Mouse (Mus musculus) limb, embryonic 14.5 days (tissue): Measurements from ENCODE around the gene Anxa6. TPM values are rescaled to one million over a fixed set of nuclear protein-coding genes. Genes with fewer than 3 reads are reported as not detected.

Experiments used
- ATAC-seq: fragments of 200-750 bp; cut with Nextera tagmentation; 2 replicates; pipeline ENCODE4 v1.8.0; 2017; ENCODE audit warnings: low read depth, moderate number of reproducible peaks, moderate TSS enrichment; ENCODE audit not compliant: low FRiP score
- DNase-seq: peaks from one replicate; pipeline ENCODE4 v3.0.0-alpha.2; 2015; ENCODE audit warnings: low spot score
- H3K27ac ChIP-seq: fragments of 300-500 bp; sonication (generic); replicated peaks from 2 replicates; pipeline ENCODE4 v1.5.1; 2014; ENCODE audit warnings: low read depth, mild to moderate bottlenecking, low read length, moderate library complexity, mixed read lengths
- H3K27me3 ChIP-seq: fragments of 300-500 bp; sonication (generic); 2 replicates; pipeline ENCODE4 v1.6.1; 2014; ENCODE audit warnings: low read length, mixed read lengths; ENCODE audit not compliant: control insufficient read depth, insufficient read depth
- H3K36me3 ChIP-seq: fragments of 300-500 bp; sonication (generic); 2 replicates; pipeline ENCODE4 v1.6.1; 2014; ENCODE audit warnings: mild to moderate bottlenecking, low read length, moderate library complexity, mixed read lengths; ENCODE audit not compliant: control insufficient read depth, insufficient read depth
- H3K4me1 ChIP-seq: fragments of 300-500 bp; sonication (generic); 2 replicates; pipeline ENCODE4 v1.6.1; 2014; ENCODE audit warnings: antibody characterized with exemption, low read length, mixed read lengths; ENCODE audit not compliant: control insufficient read depth, insufficient read depth
- H3K4me2 ChIP-seq: fragments of 300-500 bp; sonication (generic); replicated peaks from 2 replicates; pipeline ENCODE4 v1.6.1; 2014; ENCODE audit warnings: low read depth, mild to moderate bottlenecking, low read length, moderate library complexity; ENCODE audit not compliant: severe bottlenecking
- H3K4me3 ChIP-seq: fragments of 300-500 bp; sonication (generic); replicated peaks from 2 replicates; pipeline ENCODE4 v1.5.1; 2014; ENCODE audit warnings: low read length
- H3K9ac ChIP-seq: fragments of 300-500 bp; sonication (generic); 2 replicates; pipeline ENCODE4 v1.6.1; 2014; ENCODE audit warnings: mild to moderate bottlenecking, low read depth, low read length, moderate library complexity; ENCODE audit not compliant: severe bottlenecking
- H3K9me3 ChIP-seq: fragments of 300-500 bp; sonication (generic); 2 replicates; pipeline ENCODE4 v1.6.1; 2016; ENCODE audit warnings: low read length; ENCODE audit not compliant: control insufficient read depth
- POLR2A ChIP-seq: fragments of 200-500 bp; IDR thresholded peaks from 2 replicates; pipeline ENCODE4 v1.8.0; 2012; ENCODE audit warnings: inconsistent platforms, mild to moderate bottlenecking, moderate library complexity, borderline replicate concordance; ENCODE audit not compliant: insufficient read depth, insufficient read length; ENCODE audit errors: extremely low read depth
- WGBS: fragments of 180-500 bp; shearing (Covaris S2); extraction: QIAGEN DNeasy Blood & Tissue Kit; methylation state at CpG from one replicate; pipeline ENCODE4 v1.1.7; 2014; 5-methylcytosine and 5-hydroxymethylcytosine counted together
- polyA plus RNA-seq, 2 experiments: library from polyadenylated mRNA; depleted of rRNA in 1 of 2; stranded (reverse) in 1 of 2; unstranded in 1 of 2; fragments of >200 nt; fragmentation: Nextera tagmentation in 1 of 2; extraction: Ambion mirVana in 1 of 2; gene quantifications; 2 replicates each; pipeline versions ENCODE4 v1.2.1 to v1.2.3; 2012 to 2014

Gene Anxa6
- polyA plus RNA-seq, 2 experiments: 281 to 390 TPM

DNA sequence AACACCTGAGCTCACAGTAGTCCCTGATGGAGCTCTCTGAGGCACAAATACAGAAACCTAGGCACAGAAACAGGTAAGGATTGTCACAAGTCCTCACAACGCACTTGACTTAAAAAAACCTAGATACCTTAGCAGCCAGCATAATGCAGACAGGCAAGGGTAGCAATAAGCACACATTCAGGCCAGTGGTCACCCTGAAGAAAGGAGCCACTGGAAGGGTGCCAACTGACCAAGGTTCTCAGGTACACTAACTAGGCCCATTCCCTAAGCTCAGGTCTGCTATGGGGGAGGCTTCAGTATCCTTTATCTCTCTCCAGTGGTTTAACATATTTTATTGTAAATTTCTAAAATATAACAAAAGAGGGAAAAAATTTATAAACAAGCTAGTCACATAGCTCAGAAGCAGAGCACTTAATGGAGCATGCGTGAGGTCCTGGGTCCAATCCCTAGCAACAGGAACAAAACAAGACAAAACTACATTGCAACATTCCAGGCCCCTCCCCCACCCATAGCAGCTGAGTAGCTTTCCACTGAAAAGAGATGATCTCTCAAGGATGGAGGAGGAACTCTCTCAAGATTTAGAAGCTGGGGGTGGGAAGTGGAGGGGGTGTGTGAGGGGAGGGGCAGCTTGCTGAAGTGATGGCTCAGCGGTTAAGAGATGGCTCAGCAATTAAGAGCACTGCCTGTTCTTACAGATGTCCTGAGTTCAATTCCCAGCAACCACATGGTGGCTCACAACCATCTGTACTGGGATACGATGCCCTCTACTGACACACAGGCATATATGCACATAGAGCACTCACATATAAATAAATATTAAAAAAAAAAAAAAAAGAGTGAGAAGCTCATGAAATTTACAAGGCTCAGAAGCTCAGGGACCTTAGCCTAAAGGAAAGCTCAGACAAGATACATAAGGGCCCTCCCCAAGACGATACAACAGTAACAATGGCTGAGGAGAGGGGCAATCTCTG is 20.4 kb downstream of the Anxa6 start:
- WGBS: 74% methylated on average over 5 of the region's 5 CpGs
- H3K4me3 ChIP-seq: no peak overlapping the region
- H3K9me3 ChIP-seq: no peaks in the 10 kb centered on the region
- H3K4me2 ChIP-seq: no peak overlapping the region
- H3K4me1 ChIP-seq: peaks cover 8% of the 10 kb centered on the region; the same call in 1 of the 2 replicates
- TF ChIP-seq POLR2A: no peak
- no peak overlapping the region for H3K27ac ChIP-seq
- peaks cover 87% of the 10 kb centered on the region for H3K36me3 ChIP-seq
- ATAC-seq: no peak; the same call in 1 of the 2 replicates
- no peak for DNase-seq
- no peak overlapping the region for H3K9ac ChIP-seq
- no peaks in the 10 kb centered on the region for H3K27me3 ChIP-seq

GRCm38 (mm10) chr11:55011440-55011839 is 21.8 kb downstream of the Anxa6 start:
- DNase-seq (no peak), ATAC-seq (no peak)
- H3K4me3 ChIP-seq: no peak overlapping the region
- 80% methylated on average over 3 of the region's 3 CpGs for WGBS
- 0 out of 2 replicates have a peak, but pooled peaks cover 5% of the 10 kb centered on the region for H3K4me1 ChIP-seq
- no peak for TF ChIP-seq POLR2A
- no peak overlapping the region for H3K4me2 ChIP-seq
- no peak overlapping the region for H3K27ac ChIP-seq
- H3K36me3 ChIP-seq: peaks cover 99% of the 10 kb centered on the region
- no peak overlapping the region for H3K9ac ChIP-seq
- no peaks in the 10 kb centered on the region for H3K9me3 ChIP-seq
- H3K27me3 ChIP-seq: no peaks in the 10 kb centered on the region

DNA sequence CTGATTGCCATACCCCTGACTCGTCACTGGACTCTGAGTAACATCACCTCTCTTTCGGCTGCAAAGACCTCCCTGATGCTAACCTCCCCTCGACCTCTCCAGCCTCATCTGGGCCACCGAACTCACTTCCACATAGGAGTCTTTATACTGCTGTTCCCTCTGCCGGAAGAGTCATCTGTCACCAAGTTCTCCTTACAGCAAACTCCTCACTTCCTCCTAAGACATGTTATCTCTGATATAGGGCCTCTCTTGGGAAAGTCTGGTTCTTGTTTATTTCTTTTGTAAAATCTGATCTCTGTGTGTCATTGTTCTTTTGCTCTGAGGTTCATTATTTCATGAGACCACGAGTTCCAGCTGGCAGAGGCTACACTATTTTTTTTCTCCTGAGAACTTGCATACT is 25.0 kb downstream of the Anxa6 start:
- H3K36me3 ChIP-seq: peaks cover 99% of the 10 kb centered on the region
- DNase-seq (no peak), ATAC-seq (no peak)
- WGBS: 83% methylated on average over 6 of the region's 6 CpGs
- H3K4me3 ChIP-seq: no peak overlapping the region
- H3K9ac ChIP-seq: no peak overlapping the region
- H3K4me2 ChIP-seq: no peak overlapping the region
- H3K9me3 ChIP-seq: no peaks in the 10 kb centered on the region
- TF ChIP-seq POLR2A: no peak
- no peaks in the 10 kb centered on the region for H3K4me1 ChIP-seq
- H3K27me3 ChIP-seq: no peaks in the 10 kb centered on the region
- no peak overlapping the region for H3K27ac ChIP-seq

DNA sequence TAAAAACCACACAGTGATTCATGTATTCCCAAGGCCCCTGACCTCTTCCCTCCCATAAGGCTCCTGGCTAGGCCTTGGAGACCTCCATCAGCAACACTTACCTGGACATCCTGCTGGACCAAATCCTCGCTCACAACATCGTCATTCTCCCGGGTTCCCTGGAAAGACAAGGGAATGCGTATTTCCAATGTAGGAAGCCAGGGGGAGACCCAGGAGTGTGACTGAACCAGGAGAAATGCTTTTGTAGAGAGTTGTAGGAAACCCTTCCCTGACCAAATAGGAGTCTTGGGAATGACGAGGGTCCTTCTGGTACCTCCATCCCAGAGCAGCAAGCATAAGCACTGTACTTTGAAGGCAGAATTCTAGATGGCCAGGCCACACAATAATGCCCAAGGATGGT is 27.6 kb downstream of the Anxa6 start:
- ATAC-seq: no peak
- H3K4me2 ChIP-seq: no peak overlapping the region
- no peak for TF ChIP-seq POLR2A
- H3K4me1 ChIP-seq: no peaks in the 10 kb centered on the region
- no peak for DNase-seq
- no peaks in the 10 kb centered on the region for H3K27me3 ChIP-seq
- 80% methylated on average over 5 of the region's 5 CpGs for WGBS
- H3K27ac ChIP-seq: no peak overlapping the region
- H3K9ac ChIP-seq: no peak overlapping the region
- H3K4me3 ChIP-seq: no peak overlapping the region
- H3K9me3 ChIP-seq: 0 out of 2 replicates have a peak, but pooled peaks cover 4% of the 10 kb centered on the region
- H3K36me3 ChIP-seq: peaks cover 96% of the 10 kb centered on the region

GRCm38 (mm10) chr11:55004970-55005502 is 28.2 kb downstream of the Anxa6 start:
- Histone ChIP-seq H3K4me3 (no peak overlapping the region), H3K9ac (no peak overlapping the region), H3K4me1 (no peaks in the 10 kb centered on the region), H3K9me3 (0 out of 2 replicates have a peak, but pooled peaks cover 4% of the 10 kb centered on the region), H3K4me2 (no peak overlapping the region), H3K36me3 (peaks cover 96% of the 10 kb centered on the region), H3K27me3 (no peaks in the 10 kb centered on the region), H3K27ac (no peak overlapping the region)
- no peak for DNase-seq
- WGBS: 82% methylated on average over 7 of the region's 7 CpGs
- no peak for TF ChIP-seq POLR2A
- no peak for ATAC-seq
